Mouse (Mus musculus) forebrain, embryonic 16.5 days (tissue): ENCODE results near the gene Krtcap2. TPM values are rescaled to one million over a fixed set of nuclear protein-coding genes. Genes with fewer than 3 reads are reported as not detected.

Experiments
- ATAC-seq: fragments of 200-750 bp; cut with Nextera tagmentation; 2 replicates; pipeline ENCODE4 v1.8.0; 2017; ENCODE audit warnings: mild to moderate bottlenecking, moderate library complexity
- H3K27ac ChIP-seq: fragments of 300-500 bp; sonication (generic); 2 replicates; pipeline ENCODE4 v1.5.1; 2014; ENCODE audit warnings: low read length, control low read depth
- H3K27me3 ChIP-seq: fragments of 300-500 bp; sonication (generic); replicated peaks from 2 replicates; pipeline ENCODE4 v1.6.1; 2014; ENCODE audit warnings: low read length; ENCODE audit not compliant: control insufficient read depth, insufficient read depth
- H3K36me3 ChIP-seq: fragments of 300-500 bp; sonication (generic); 2 replicates; pipeline ENCODE4 v1.6.1; 2014; ENCODE audit not compliant: control insufficient read depth, insufficient read depth
- H3K4me1 ChIP-seq: fragments of 300-500 bp; sonication (generic); replicated peaks from 2 replicates; pipeline ENCODE4 v1.6.1; 2014; ENCODE audit warnings: low read length; ENCODE audit not compliant: control insufficient read depth, insufficient read depth
- H3K4me2 ChIP-seq: fragments of 300-500 bp; sonication (generic); 2 replicates; pipeline ENCODE4 v1.6.1; 2014; ENCODE audit warnings: mild to moderate bottlenecking, low read length, control low read depth
- H3K4me3 ChIP-seq: fragments of 300-500 bp; sonication (generic); replicated peaks from 2 replicates; pipeline ENCODE4 v1.5.1; 2014; ENCODE audit warnings: mild to moderate bottlenecking, low read length, control low read depth
- H3K9ac ChIP-seq: fragments of 300-500 bp; sonication (generic); replicated peaks from 2 replicates; pipeline ENCODE4 v1.6.1; 2014; ENCODE audit warnings: low read depth, low read length, control low read depth
- H3K9me3 ChIP-seq: fragments of 300-500 bp; sonication (generic); 2 replicates; pipeline ENCODE4 v1.6.1; 2016; ENCODE audit warnings: low read length; ENCODE audit not compliant: control insufficient read depth
- WGBS: fragments of 180-500 bp; shearing (Covaris S2); extraction: QIAGEN DNeasy Blood & Tissue Kit; methylation state at CpG from one replicate; pipeline ENCODE4 v1.1.7; 2014; 5-methylcytosine and 5-hydroxymethylcytosine counted together
- polyA plus RNA-seq: library from polyadenylated mRNA; unstranded; fragments of >200 nt; fragmentation: Nextera tagmentation; extraction: Ambion mirVana; gene quantifications from 2 replicates; pipeline ENCODE4 v1.2.1, GENCODE M21; 2015

Gene Krtcap2
- polyA plus RNA-seq, 1 experiment from 2014 or later, result 187 TPM

DNA sequence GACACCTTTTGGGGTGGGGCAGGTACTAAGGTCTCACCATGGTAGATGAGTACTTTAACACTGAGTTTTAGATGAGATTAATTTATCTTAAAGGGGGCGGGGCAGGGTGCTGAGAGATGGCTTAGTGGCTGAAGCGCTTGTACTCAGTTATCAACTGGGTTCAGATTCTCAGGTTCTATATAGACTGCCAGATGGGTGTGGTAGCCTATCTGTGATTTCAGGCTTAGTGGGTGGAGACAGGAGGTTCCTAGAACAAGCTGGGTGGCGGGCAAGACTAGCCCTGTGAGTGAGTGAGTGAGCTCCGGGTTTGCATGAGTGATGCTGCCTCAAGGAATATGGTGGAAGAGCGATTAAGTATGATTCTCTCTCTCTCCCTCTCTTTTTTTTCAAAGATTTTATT, 9.2 kb downstream of the Krtcap2 start:
- Histone ChIP-seq H3K4me3 (no peak overlapping the region), H3K27ac (no peak overlapping the region), H3K36me3 (no peaks in the 10 kb centered on the region), H3K4me2 (no peak overlapping the region), H3K4me1 (0 out of 2 replicates have a peak, but pooled peaks cover 3% of the 10 kb centered on the region), H3K27me3 (no peaks in the 10 kb centered on the region), H3K9ac (no peak overlapping the region), H3K9me3 (no peaks in the 10 kb centered on the region)
- 86% methylated on average over 5 of the region's 5 CpGs for WGBS
- no peak for ATAC-seq

DNA sequence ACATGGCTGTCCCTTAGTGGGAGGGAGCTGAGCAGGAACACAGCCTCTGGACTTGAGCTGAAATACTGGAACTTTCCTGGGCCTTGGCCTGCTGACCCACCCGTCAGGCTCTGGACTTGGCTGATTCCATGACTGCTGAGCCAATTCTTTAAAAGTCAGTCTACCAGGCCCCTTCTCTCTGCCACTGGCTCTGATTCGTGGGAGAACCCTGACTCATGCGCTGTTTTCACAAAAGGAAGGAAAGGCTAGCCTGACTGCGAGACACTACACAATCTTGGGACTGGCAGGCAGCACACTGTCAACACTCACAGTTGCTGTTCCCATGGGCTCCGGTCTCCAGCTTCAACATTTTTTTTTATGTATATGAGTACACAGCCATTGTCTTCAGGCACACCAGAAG, 10.4 kb downstream of the Krtcap2 start:
- Histone ChIP-seq H3K4me1 (0 out of 2 replicates have a peak, but pooled peaks cover 3% of the 10 kb centered on the region), H3K9me3 (no peaks in the 10 kb centered on the region), H3K4me2 (no peak overlapping the region), H3K27me3 (no peaks in the 10 kb centered on the region), H3K4me3 (no peak overlapping the region), H3K36me3 (no peaks in the 10 kb centered on the region), H3K9ac (no peak overlapping the region), H3K27ac (no peak overlapping the region)
- 82% methylated on average over 5 of the region's 5 CpGs for WGBS
- ATAC-seq, result no peak

GRCm38 (mm10) chr3:89259076-89259475, 13.3 kb downstream of the Krtcap2 start, which contains the start of gene Dpm3:
Gene Dpm3, plus strand, starts transcription at chr3:89259358.
- H3K4me1 ChIP-seq, result no peaks in the 10 kb centered on the region
- no peaks in the 10 kb centered on the region for H3K27me3 ChIP-seq
- no peak within 1 kb of the TSS for H3K4me3 ChIP-seq
- H3K27ac ChIP-seq, result no peak within 1 kb of the TSS
- no peak within 1 kb of the TSS for H3K9ac ChIP-seq
- H3K4me2 ChIP-seq, result no peak within 1 kb of the TSS
- ATAC-seq, result no peak
- no peaks in the 10 kb centered on the region for H3K36me3 ChIP-seq
- WGBS, result 56% methylated on average over 7 of the region's 7 CpGs
- no peaks in the 10 kb centered on the region for H3K9me3 ChIP-seq

DNA sequence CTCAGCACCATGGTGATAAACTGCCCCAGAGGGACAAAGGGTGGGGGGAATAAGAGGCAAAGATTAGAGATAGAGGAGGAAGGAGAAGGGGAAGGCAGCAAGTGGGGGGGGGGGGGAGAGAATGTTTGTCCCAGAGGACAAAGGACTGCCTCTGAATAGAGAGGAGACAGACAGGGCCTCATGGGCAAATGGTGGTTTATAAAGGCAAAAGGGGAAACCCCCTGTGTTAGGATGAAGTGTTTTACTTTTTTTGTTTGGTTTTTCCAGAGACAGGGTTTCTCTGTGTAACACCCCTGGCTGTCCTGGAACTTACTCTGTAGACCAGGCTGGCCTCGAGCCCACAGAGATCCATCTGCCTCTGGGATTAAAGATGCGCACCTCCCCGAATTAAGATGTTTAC, 14.4 kb downstream of the Krtcap2 start:
- Histone ChIP-seq H3K36me3 (no peaks in the 10 kb centered on the region), H3K27ac (no peak overlapping the region), H3K4me2 (no peak overlapping the region), H3K27me3 (no peaks in the 10 kb centered on the region), H3K9me3 (no peaks in the 10 kb centered on the region), H3K4me3 (no peak overlapping the region), H3K4me1 (no peaks in the 10 kb centered on the region), H3K9ac (no peak overlapping the region)
- WGBS, result 71% methylated on average over 3 of the region's 3 CpGs
- ATAC-seq, result no peak

- Histone ChIP-seq H3K4me3 (no peak overlapping the region), H3K27me3 (no peaks in the 10 kb centered on the region), H3K9ac (no peak overlapping the region), H3K27ac (no peak overlapping the region), H3K36me3 (no peaks in the 10 kb centered on the region), H3K9me3 (no peaks in the 10 kb centered on the region), H3K4me1 (peaks cover 10% of the 10 kb centered on the region), H3K4me2 (no peak overlapping the region)
- no peak for ATAC-seq
- 77% methylated on average over 10 of the region's 10 CpGs for WGBS
These were observed 16.7 kb downstream of the Krtcap2 start for GRCm38 (mm10) chr3:89262417-89262816.

DNA sequence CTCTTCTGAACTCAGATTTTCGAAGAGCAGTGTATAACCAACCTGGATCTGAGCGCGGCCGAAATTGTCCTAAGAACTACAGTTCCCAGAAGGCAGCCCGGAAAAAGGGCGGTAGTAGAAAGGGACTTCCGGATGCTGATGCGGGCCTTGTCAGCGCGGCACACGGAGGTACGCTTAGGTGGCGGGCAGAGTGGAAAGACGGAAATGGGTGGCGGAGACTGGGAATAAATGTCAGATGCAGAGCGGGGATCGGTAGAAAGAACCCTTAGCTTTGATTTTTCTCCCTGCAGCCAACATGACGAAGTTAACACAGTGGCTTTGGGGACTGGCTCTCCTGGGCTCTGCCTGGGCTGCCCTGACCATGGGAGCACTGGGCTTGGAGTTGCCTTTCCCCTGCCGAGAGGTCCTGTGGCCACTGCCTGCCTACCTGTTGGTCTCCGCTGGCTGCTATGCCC, 20.7 kb downstream of the Krtcap2 start:
- no peaks in the 10 kb centered on the region for H3K36me3 ChIP-seq
- peak; percentile 93 for ATAC-seq
- peak overlapping the region; percentile 65 for H3K4me3 ChIP-seq
- H3K9me3 ChIP-seq, result no peaks in the 10 kb centered on the region
- H3K27ac ChIP-seq, result peak overlapping the region; percentile 62
- no peaks in the 10 kb centered on the region for H3K27me3 ChIP-seq
- WGBS, result under 1% methylated on average over 20 of the region's 20 CpGs
- peak overlapping the region; percentile 75 for H3K4me2 ChIP-seq
- peak overlapping the region; percentile 92 for H3K9ac ChIP-seq
- peaks cover 27% of the 10 kb centered on the region for H3K4me1 ChIP-seq

DNA sequence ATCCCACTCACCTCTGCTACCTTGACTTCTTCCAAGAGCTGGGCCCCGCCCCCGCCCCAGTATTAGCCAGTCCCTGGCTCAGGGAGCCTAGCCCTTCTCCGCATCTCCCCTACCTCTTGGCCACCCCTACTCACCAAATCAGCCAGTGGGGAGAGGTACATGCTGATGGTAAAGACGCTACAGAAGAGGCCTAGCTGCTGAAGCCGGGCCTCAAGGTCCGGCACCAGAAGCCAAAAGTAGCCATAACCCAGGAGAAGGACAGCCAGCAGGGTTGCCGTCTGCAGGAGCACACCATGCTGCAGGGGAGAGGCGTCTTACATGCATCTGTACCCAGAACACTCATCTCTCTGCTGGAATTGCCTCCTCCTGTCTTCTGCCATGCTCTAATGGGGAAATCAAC, 23.1 kb downstream of the Krtcap2 start:
- no peaks in the 10 kb centered on the region for H3K9me3 ChIP-seq
- H3K36me3 ChIP-seq, result no peaks in the 10 kb centered on the region
- no peak overlapping the region for H3K4me2 ChIP-seq
- H3K4me1 ChIP-seq, result peaks cover 27% of the 10 kb centered on the region
- H3K9ac ChIP-seq, result no peak overlapping the region
- 48% methylated on average over 8 of the region's 8 CpGs for WGBS
- no peak overlapping the region for H3K4me3 ChIP-seq
- H3K27me3 ChIP-seq, result no peaks in the 10 kb centered on the region
- no peak overlapping the region for H3K27ac ChIP-seq
- no peak for ATAC-seq

GRCm38 (mm10) chr3:89270051-89270755, 24.4 kb downstream of the Krtcap2 start, which contains the start of gene Slc50a1:
Gene Slc50a1, minus strand, starts transcription at chr3:89270570.
- no peaks in the 10 kb centered on the region for H3K27me3 ChIP-seq
- 2% methylated on average over 39 of the region's 39 CpGs for WGBS
- H3K4me3 ChIP-seq, result peak within 1 kb of the TSS; percentile 61
- peak within 1 kb of the TSS; percentile 80 for H3K9ac ChIP-seq
- H3K27ac ChIP-seq, result peak within 1 kb of the TSS; percentile 61
- peaks cover 27% of the 10 kb centered on the region for H3K4me1 ChIP-seq
- H3K4me2 ChIP-seq, result peak within 1 kb of the TSS; percentile 86
- no peaks in the 10 kb centered on the region for H3K36me3 ChIP-seq
- no peaks in the 10 kb centered on the region for H3K9me3 ChIP-seq
- peak; percentile 47 for ATAC-seq

GRCm38 (mm10) chr3:89270891-89271290, 25.1 kb downstream of the Krtcap2 start:
- Histone ChIP-seq H3K4me2 (peak overlapping the region; percentile 86), H3K36me3 (no peaks in the 10 kb centered on the region), H3K27me3 (no peaks in the 10 kb centered on the region), H3K9ac (peak overlapping the region; percentile 80), H3K9me3 (no peaks in the 10 kb centered on the region), H3K4me3 (peak overlapping the region; percentile 61), H3K27ac (no peak overlapping the region; the same call in 1 of the 2 replicates), H3K4me1 (peaks cover 26% of the 10 kb centered on the region)
- ATAC-seq, result no peak
- 43% methylated on average over 6 of the region's 6 CpGs for WGBS
